Mouse (Mus musculus) forebrain, embryonic 12.5 days (tissue): ENCODE results near the gene Sgce. TPM values are rescaled to one million over a fixed set of nuclear protein-coding genes. Genes with fewer than 3 reads are reported as not detected.
A peak's percentile ranks its signal among the peaks of the same experiment; 100 is the strongest.
"Not testable (repeated sequence)": the region's sequence is repeated elsewhere in the genome, so short reads cannot be mapped to it uniquely, and the experiment has no call there.

Experiments
- ATAC-seq: fragments of 200-750 bp; cut with Nextera tagmentation; 2 replicates; pipeline ENCODE4 v1.8.0; 2017; ENCODE audit warnings: moderate TSS enrichment; ENCODE audit not compliant: low FRiP score
- H3K27ac ChIP-seq: fragments of 300-500 bp; sonication (generic); 2 replicates; pipeline ENCODE4 v1.5.1; 2016; ENCODE audit warnings: mild to moderate bottlenecking
- H3K27me3 ChIP-seq: fragments of 300-500 bp; sonication (generic); 2 replicates; pipeline ENCODE4 v1.6.1; 2016; ENCODE audit warnings: mild to moderate bottlenecking
- H3K36me3 ChIP-seq: fragments of 300-500 bp; sonication (generic); replicated peaks from 2 replicates; pipeline ENCODE4 v1.6.1; 2016; ENCODE audit warnings: mild to moderate bottlenecking
- H3K4me1 ChIP-seq: fragments of 300-500 bp; sonication (generic); 2 replicates; pipeline ENCODE4 v1.6.1; 2016
- H3K4me2 ChIP-seq: fragments of 300-500 bp; sonication (generic); 2 replicates; pipeline ENCODE4 v1.6.1; 2016; ENCODE audit warnings: mild to moderate bottlenecking, moderate library complexity
- H3K4me3 ChIP-seq: fragments of 300-500 bp; sonication (generic); replicated peaks from 2 replicates; pipeline ENCODE4 v1.5.1; 2016; ENCODE audit warnings: mild to moderate bottlenecking
- H3K9ac ChIP-seq: fragments of 300-500 bp; sonication (generic); 2 replicates; pipeline ENCODE4 v1.6.1; 2016; ENCODE audit warnings: mild to moderate bottlenecking
- H3K9me3 ChIP-seq: fragments of 300-500 bp; sonication (generic); 2 replicates; pipeline ENCODE4 v1.6.1; 2016
- WGBS: fragments of 180-500 bp; shearing (Covaris S2); methylation state at CpG from one replicate; pipeline ENCODE4 v1.1.7; 2016; 5-methylcytosine and 5-hydroxymethylcytosine counted together
- polyA plus RNA-seq: library from polyadenylated mRNA; unstranded; fragments of >200 nt; fragmentation: Nextera tagmentation; extraction: Ambion mirVana; gene quantifications from 2 replicates; pipeline ENCODE4 v1.2.1, GENCODE M21; 2016

Gene Sgce
- polyA plus RNA-seq = 57.6 and 59.9 TPM in 2 replicates

DNA sequence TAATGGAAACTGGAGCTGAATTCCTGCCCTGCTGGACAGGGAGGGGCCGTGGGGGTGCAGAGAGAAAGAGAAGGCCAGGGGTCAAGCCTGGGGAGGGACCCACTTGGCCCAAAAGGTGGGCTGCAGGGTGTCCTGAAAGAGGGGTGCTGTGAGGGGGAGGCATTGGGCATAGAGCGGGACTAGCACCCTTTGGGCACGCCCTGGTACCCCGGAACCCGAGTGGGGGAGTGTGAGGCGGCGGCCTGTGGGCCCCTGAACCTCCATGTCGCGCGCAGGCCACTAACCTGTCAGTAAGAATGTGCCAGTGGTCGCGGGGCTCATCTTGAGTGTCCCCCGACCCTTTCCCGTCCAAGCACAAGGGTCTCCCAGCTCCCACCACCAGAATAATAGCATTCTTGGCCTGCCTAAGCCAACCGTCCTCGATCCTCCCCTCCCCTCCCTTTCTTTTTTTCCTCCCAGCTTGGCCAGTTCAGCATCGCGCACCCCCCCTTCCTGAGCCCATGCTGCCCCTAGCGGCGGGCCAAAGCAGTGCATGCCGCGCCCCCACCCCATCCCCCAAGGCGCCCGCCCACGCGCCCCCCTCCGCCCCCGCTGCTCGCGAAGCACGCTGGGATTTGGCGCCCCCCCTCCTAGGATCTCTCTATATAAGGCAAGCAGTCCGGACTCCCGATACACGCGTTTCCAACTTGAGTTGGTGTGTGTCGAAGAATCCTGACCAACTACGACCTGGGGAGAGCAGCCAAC is at the start of gene Sgce, which contains the start of gene Peg10:
TSS of gene Sgce (minus strand) at position 512 of the 744 bp plus-strand sequence.
TSS of gene Peg10 (plus strand) at position 611 of the 744 bp plus-strand sequence.
- Histone ChIP-seq H3K27me3 (0 out of 2 replicates have a peak, but pooled peaks cover 3% of the 10 kb centered on the region), H3K36me3 (no peaks in the 10 kb centered on the region), H3K9me3 (peaks cover 20% of the 10 kb centered on the region), H3K4me2 (peak within 1 kb of the TSS; percentile 59), H3K9ac (peak within 1 kb of the TSS; percentile 71), H3K27ac (peak within 1 kb of the TSS; percentile 83), H3K4me1 (peaks cover 10% of the 10 kb centered on the region), H3K4me3 (peak within 1 kb of the TSS; percentile 50)
- peak; percentile 71 for ATAC-seq
- WGBS = 61% methylated on average over 35 of the region's 38 CpGs

- H3K4me3 ChIP-seq = no peak overlapping the region
- no peak overlapping the region for H3K27ac ChIP-seq
- no peak for ATAC-seq
- no peaks in the 10 kb centered on the region for H3K36me3 ChIP-seq
- no peaks in the 10 kb centered on the region for H3K4me1 ChIP-seq
- 0 out of 2 replicates have a peak, but pooled peaks cover 2% of the 10 kb centered on the region for H3K9me3 ChIP-seq
- no peaks in the 10 kb centered on the region for H3K27me3 ChIP-seq
- 90% methylated on average over 1 of the region's 1 CpGs for WGBS
- no peak overlapping the region for H3K4me2 ChIP-seq
- H3K9ac ChIP-seq = no peak overlapping the region
Observed at GRCm38 (mm10) chr6:4796281-4796680, 49.3 kb upstream of the Sgce start.

DNA sequence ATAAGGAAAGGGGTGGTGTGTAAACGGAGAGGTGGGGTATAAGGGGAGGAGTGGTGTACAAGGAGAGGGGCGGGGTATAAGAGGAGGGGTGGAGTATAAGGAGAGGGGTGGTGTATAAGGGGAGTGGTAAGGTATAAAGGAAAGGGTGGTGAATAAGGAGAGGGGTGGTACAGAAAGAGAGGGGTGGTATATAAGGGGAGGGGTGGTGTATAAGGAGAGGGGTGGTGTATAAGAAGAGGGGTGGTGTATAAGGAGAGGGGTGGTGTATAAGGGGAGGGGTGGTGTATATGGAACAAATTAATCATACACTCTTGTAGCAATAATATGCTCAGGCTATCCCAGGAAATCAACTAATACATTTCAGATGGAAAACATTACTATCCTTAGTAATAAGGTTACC is 15.2 kb upstream of the Sgce start:
- ATAC-seq = peak; percentile 98
- Histone ChIP-seq H3K36me3 (0 out of 2 replicates have a peak, but pooled peaks cover 4% of the 10 kb centered on the region), H3K9me3 (no peaks in the 10 kb centered on the region), H3K4me1 (no peaks in the 10 kb centered on the region), H3K4me3 (no peak overlapping the region), H3K9ac (no peak overlapping the region), H3K27ac (no peak overlapping the region), H3K4me2 (no peak overlapping the region), H3K27me3 (no peaks in the 10 kb centered on the region)
- WGBS = 35% methylated on average over 2 of the region's 2 CpGs

DNA sequence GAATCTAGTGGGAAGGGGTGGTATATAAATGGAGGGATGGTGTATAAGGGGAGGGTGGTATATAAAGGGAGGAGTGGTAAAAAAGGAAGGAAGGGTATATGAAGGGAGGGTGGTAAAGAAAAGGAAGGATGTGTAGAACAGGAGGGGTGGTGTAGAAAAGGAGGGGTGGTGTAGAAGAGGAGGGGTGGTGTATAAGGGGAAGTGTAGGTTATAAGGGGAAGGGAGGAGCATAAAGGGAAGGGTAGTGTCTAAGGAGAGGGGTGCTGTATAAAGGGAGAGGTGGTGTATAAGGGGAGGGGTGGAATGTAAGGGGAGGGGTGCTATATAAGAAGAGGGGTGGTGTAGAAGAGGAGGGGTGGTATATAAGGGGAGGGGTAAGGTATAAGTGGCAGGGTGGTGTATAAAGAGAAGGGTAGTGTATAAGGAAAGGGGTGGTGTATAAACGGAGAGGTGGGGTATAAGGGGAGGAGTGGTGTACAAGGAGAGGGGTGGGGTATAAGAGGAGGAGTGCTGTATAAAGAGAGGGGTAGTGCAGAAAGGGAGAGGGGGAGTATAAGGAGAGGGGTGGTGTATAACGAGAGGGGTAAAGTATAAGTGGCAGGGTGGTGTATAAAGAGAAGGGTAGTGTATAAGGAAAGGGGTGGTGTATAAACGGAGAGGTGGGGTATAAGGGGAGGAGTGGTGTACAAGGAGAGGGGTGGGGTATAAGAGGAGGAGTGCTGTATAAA is 14.6 kb upstream of the Sgce start:
- not testable (repeated sequence) for H3K4me1 ChIP-seq, H3K9ac ChIP-seq, H3K4me2 ChIP-seq, H3K27me3 ChIP-seq, H3K27ac ChIP-seq, H3K36me3 ChIP-seq, H3K9me3 ChIP-seq, H3K4me3 ChIP-seq
- 0 out of 2 replicates have a peak, but pooled peaks have one; percentile 22 for ATAC-seq
- 39% methylated on average over 3 of the region's 3 CpGs for WGBS

GRCm38 (mm10) chr6:4754886-4755285 is 7.9 kb upstream of the Sgce start:
- H3K4me3 ChIP-seq = no peak overlapping the region
- H3K36me3 ChIP-seq = peaks cover 36% of the 10 kb centered on the region
- no peak for ATAC-seq
- no peaks in the 10 kb centered on the region for H3K27me3 ChIP-seq
- peaks cover 15% of the 10 kb centered on the region for H3K9me3 ChIP-seq
- no peak overlapping the region for H3K27ac ChIP-seq
- no peak overlapping the region for H3K4me2 ChIP-seq
- H3K9ac ChIP-seq = no peak overlapping the region
- H3K4me1 ChIP-seq = no peaks in the 10 kb centered on the region
- WGBS = 96% methylated on average over 16 of the region's 16 CpGs

DNA sequence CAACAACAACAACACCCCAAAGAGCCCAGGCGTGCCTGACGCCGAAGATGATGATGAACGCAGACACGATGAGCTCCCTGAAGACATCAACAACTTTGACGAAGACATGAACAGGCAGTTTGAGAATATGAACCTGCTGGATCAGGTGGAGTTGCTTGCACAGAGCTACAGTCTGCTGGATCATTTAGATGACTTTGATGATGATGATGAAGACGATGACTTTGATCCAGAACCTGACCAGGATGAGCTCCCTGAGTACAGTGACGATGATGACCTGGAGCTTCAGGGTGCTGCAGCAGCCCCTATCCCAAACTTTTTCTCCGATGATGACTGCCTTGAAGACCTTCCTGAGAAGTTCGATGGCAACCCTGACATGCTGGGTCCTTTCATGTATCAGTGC is 7.3 kb upstream of the Sgce start:
- Histone ChIP-seq H3K36me3 (peaks cover 36% of the 10 kb centered on the region), H3K27me3 (no peaks in the 10 kb centered on the region), H3K4me1 (no peaks in the 10 kb centered on the region), H3K27ac (no peak overlapping the region), H3K9me3 (peaks cover 15% of the 10 kb centered on the region), H3K9ac (no peak overlapping the region), H3K4me3 (no peak overlapping the region), H3K4me2 (no peak overlapping the region)
- no peak for ATAC-seq
- WGBS = 96% methylated on average over 10 of the region's 10 CpGs

- Histone ChIP-seq H3K9ac (no peak overlapping the region), H3K36me3 (peaks cover 24% of the 10 kb centered on the region), H3K4me1 (no peaks in the 10 kb centered on the region), H3K27me3 (no peaks in the 10 kb centered on the region), H3K4me2 (no peak overlapping the region), H3K4me3 (no peak overlapping the region), H3K27ac (no peak overlapping the region), H3K9me3 (peaks cover 36% of the 10 kb centered on the region)
- no peak for ATAC-seq
- WGBS = 77% methylated on average over 4 of the region's 4 CpGs
Observed at GRCm38 (mm10) chr6:4751355-4751754, 4.3 kb upstream of the Sgce start.

DNA sequence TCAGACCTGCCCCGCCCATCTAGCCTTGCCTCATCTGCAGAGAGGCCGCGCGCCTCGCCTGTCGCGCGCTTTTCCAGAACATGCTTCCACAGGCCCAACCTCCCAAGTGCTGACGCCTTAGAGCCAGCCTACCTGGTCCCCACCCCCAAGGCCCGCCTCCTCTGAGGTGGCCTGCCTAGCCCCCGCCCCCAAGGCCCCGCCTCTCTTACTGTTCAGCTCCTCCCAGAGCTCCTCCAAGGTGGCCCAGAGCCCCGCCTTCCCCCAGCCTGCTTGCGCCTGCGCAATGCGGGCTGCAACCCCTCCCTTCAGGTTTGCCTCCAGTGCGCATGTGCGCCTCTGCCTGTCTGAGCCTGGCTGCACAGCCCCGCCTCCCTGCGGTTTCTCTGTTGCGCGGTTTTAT is 2.1 kb upstream of the Sgce start:
- H3K27ac ChIP-seq = no peak overlapping the region
- H3K36me3 ChIP-seq = peaks cover 1% of the 10 kb centered on the region; the same call in 1 of the 2 replicates
- peaks cover 20% of the 10 kb centered on the region for H3K9me3 ChIP-seq
- H3K4me1 ChIP-seq = 0 out of 2 replicates have a peak, but pooled peaks cover under 1% of the 10 kb centered on the region
- H3K4me3 ChIP-seq = peak overlapping the region; percentile 50
- H3K4me2 ChIP-seq = peak overlapping the region; percentile 59
- H3K9ac ChIP-seq = no peak overlapping the region
- ATAC-seq = peak; percentile 91
- no peaks in the 10 kb centered on the region for H3K27me3 ChIP-seq
- WGBS = 60% methylated on average over 13 of the region's 22 CpGs

DNA sequence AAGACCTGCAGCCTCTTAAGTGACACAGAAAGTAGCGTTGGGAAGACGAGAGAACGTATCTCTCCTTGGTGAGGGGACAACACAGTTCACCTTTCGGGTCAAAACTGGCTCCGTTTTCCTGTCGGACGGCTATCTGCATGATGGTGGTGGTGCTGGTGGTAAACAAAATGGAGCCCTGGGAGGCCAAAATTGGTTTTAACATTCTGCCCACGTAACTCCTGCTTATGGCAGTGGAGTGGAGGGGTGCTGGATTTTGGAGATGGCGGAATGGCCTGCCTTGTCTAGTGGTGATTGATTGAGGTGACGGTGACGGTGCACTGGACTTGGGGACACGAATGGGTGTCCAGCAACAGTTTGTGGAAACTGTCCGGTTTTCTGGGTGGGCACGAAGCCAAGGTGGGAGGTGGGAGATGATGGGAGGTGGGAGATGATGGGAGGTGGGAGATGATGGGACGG is 1.5 kb upstream of the Sgce start:
- Histone ChIP-seq H3K27me3 (no peaks in the 10 kb centered on the region), H3K27ac (peak overlapping the region; percentile 64; the same call in 1 of the 2 replicates), H3K4me1 (0 out of 2 replicates have a peak, but pooled peaks cover 3% of the 10 kb centered on the region), H3K4me3 (peak overlapping the region; percentile 50), H3K9me3 (peaks cover 20% of the 10 kb centered on the region), H3K9ac (0 out of 2 replicates have a peak overlapping the region, but pooled peaks have one; percentile 55), H3K36me3 (no peaks in the 10 kb centered on the region), H3K4me2 (peak overlapping the region; percentile 59)
- 48% methylated on average over 15 of the region's 15 CpGs for WGBS
- peak; percentile 43 for ATAC-seq

- Histone ChIP-seq H3K27ac (peak overlapping the region; percentile 64; the same call in 1 of the 2 replicates), H3K4me3 (peak overlapping the region; percentile 50), H3K4me2 (peak overlapping the region; percentile 59), H3K27me3 (no peaks in the 10 kb centered on the region), H3K9me3 (peaks cover 20% of the 10 kb centered on the region), H3K4me1 (0 out of 2 replicates have a peak, but pooled peaks cover 3% of the 10 kb centered on the region), H3K36me3 (no peaks in the 10 kb centered on the region), H3K9ac (peak overlapping the region; percentile 55)
- 59% methylated on average over 71 of the region's 71 CpGs for WGBS
- ATAC-seq = peak; percentile 37; the same call in 1 of the 2 replicates
Observed at GRCm38 (mm10) chr6:4747677-4748505, 884 bp upstream of the Sgce start.

DNA sequence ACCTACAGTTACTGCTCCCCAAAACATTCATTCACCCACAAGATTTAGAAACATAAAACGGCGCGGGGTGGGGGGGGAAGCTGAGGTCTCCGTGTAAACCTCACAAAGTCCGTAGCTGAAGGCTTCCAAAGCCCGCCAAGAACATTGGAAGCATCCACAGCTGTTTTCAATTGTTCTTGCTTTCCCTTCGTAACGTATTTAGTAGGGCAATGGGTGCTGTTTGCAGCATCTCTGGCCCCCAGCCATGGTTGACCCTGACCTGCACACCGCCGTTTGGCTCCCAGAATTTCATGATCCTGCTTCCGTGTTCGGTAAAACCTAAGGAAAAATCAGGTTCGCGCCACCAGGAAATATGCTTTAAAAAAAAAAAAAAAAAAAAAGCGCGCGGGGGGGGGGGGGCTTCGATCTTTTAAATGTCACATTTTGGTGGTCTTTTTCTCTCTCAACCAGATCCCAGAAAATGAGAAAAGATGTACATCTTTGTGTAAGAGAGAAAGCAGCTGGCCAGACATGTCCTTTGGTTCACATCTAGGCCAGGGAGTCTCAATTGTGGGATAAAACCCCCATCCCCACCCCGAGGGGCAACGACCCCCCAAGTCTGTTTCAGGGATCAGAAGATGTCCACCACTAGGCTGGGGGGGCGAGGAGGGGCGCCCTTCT is 841 bp downstream of the Sgce start:
- H3K4me1 ChIP-seq = peaks cover 12% of the 10 kb centered on the region
- H3K36me3 ChIP-seq = no peaks in the 10 kb centered on the region
- H3K4me2 ChIP-seq = peak overlapping the region; percentile 59
- 48% methylated on average over 22 of the region's 22 CpGs for WGBS
- H3K9ac ChIP-seq = peak overlapping the region; percentile 71
- peak overlapping the region; percentile 83 for H3K27ac ChIP-seq
- 0 out of 2 replicates have a peak, but pooled peaks cover 3% of the 10 kb centered on the region for H3K27me3 ChIP-seq
- peak overlapping the region; percentile 50 for H3K4me3 ChIP-seq
- ATAC-seq = no peak
- H3K9me3 ChIP-seq = peaks cover 20% of the 10 kb centered on the region
